Mouse (Mus musculus) monocyte, adult 2 months (primary cell): ENCODE results near the gene Bace1.
"Not testable (repeated sequence)": the region's sequence is repeated elsewhere in the genome, so short reads cannot be mapped to it uniquely, and the experiment has no call there.

Source experiments
- DNase-seq, 2 experiments: peaks; one replicate each; pipeline ENCODE4 v3.0.0; 2022; ENCODE audit warnings: low spot score in 2 of 2, low read depth in 1 of 2

Gene Bace1

DNA sequence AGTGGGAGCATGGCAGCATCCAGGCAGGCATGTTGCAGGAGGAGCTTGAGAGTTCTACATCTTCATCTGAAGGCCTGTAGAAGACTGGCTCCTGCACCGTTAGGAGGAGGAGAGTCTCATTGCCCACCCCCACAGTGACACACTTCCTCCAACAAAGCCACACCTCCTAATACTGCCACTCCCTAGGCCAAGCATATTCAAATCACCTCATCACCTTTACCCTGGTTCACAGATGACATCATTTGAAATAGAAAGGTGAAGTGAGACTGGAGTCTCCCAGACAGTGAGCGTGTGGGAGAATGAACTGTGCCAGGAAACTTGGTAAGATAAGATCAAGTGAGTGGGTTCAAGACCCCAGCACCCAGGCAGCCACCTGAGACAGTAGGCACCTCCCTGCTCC, 4.9 kb upstream of the Bace1 start:
- DNase-seq: no peak

DNA sequence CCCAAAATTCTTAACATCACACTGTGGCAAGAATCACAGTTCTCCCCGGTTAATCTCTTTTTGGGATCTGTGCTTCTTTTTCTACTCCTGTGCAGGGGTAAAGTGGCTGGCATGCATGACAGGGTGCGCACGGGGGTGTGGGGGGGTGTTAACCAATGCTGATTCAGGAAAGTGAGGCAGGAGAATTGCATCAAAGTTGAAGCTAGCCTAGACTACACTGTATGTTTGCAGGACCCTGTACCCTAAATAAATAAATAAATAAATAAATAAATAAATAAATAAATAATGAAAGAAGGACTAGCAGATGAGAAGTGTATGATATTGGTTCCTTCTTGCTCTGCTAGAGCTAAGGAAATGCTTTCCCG, 329 bp upstream of the Bace1 start:
- no peak for DNase-seq

DNA sequence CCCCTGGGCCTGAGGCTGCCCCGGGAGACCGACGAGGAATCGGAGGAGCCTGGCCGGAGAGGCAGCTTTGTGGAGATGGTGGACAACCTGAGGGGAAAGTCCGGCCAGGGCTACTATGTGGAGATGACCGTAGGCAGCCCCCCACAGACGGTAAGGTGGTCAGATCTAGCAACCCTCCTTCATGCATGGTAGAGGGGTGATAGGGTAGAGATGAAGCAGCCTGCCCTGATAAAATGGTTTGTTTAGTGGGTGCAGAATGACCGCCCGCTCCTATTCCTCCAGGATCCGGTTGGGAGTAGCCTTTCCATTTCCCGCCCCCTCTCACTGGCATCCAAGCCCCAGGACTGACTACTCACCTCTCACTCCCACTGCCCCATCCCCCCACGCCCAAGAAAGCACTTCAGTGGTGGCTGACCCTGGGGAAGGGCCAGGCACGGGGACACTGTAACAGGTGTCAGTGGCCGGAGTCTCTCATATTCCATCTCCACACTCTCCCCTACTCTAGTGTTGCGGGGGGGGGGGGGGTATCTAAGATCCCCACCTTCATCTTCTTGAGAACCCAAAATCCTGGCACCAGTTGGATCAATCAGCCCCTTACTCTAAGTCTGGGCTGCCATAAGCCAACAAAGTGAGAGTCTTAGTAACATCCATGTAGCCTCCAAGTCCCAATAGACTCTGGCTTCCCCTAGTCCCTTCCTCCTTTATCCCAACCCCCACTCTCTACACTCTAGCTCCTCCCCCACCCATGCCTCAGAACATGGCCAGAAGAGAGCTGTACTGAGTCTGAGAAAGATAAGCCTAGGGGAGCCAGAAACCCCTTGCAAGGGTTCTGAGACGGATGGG, 980 bp downstream of the Bace1 start:
- no peak for DNase-seq

GRCm38 (mm10) chr9:45839982-45840300, 1.6 kb downstream of the Bace1 start:
- DNase-seq: no peak

DNA sequence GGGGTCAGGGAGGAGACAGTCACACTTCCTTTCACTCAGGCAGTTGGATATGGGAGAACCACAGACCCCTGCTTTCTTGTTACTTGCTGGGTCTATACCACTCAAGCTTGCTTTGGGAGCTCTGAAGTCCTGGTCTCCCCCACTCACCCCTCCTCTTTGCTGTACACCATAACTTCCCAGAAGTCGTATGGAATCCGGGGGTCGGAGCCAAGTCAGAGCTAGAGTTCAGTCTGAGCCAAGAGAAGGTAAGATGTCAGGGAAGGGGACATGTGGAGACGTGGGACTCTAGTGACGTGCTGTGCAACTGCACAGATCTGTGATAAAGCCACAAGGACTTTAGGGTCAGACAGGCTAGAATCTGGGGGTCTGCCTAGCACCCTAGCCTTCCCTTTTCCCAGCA, 2.0 kb downstream of the Bace1 start:
- DNase-seq: no peak

GRCm38 (mm10) chr9:45841458-45841857, 3.1 kb downstream of the Bace1 start:
- no peak for DNase-seq

DNA sequence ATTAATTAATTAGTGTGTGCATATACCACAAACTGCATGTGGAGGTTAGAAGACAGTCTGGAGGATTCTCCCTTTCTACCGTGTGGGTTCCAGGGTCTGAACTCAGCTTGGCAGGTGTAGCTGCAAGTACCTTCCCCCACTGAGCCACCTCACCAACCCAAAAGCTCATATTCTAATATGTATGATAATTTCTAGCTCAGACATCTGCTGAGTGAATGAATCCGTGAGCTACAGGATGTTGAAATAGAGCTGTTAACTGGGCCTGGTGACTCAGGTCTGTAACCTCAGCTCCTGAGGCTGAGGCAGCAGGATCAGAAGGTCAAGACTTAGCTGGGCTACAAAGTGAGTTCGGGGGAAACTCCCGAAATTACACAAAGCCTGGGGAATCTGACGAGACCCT, 4.6 kb downstream of the Bace1 start:
- DNase-seq: no peak

GRCm38 (mm10) chr9:45843780-45844179, 5.4 kb downstream of the Bace1 start:
- no peak for DNase-seq

DNA sequence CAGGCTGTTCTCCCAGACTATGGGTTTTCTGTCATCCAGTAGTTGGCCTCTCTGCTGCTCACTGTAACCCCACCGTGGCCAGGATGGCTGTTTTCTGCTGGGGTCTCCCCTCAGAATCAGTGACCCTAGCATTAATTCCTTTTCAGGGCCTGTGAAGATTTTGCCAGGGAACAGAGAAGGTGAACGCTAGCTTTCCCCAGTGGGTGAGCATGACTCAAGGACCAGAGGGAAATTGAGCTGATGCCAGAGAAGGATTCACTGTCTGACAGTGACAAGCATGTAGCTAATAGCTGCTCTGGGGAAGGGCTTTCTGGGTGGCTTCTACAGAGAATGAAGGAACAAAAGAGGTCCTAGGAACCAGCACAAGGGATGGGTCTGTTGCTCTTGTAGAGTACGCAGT, 7.2 kb downstream of the Bace1 start:
- no peak for DNase-seq

DNA sequence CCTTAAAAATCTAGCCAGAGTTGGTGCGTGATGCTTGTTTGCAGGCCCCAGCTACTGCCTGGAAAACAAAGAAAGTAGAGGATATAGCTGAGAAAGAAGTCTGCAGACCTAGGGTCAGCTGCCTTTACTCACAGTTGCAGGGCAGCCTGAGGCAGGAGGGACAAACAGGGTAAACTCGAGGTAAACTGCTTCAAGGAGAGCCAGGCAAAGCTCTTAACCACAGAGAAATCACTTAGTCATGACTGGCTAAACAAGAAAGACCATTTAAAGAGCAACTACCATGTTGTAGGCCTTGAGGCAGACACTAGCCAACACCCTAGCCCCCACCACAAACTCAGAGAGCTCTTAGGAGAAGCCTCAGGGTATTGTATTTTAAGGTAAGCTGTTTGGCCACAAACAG, 7.8 kb downstream of the Bace1 start:
- DNase-seq: not testable (repeated sequence)

DNA sequence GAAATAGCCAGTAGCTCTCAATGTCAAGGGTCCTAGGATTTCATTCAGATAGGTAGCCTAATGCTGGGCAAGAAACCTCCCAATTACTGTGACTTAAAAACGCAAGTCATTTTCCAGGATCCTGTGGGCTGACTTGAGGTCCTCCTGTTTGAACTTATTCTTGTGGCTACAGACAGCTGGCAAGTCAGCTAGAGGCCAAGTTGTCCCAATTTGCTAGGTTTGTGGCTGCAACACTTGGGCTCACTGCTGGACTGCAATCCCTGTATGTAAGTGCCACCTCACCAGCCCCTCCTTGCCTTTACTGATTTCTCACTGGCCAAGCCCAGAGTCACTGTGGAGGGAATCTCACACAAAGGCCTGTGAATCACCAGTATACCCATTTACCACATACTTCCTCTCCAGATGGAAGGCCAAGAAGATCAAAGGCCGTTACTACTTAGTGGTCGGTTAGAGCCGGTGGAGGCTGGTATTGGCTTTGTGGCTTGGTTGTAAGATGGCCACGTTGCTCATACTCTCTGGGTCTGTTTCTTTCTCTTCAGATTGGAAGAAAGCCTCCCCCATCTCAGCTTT, 8.6 kb downstream of the Bace1 start:
- no peak for DNase-seq

DNA sequence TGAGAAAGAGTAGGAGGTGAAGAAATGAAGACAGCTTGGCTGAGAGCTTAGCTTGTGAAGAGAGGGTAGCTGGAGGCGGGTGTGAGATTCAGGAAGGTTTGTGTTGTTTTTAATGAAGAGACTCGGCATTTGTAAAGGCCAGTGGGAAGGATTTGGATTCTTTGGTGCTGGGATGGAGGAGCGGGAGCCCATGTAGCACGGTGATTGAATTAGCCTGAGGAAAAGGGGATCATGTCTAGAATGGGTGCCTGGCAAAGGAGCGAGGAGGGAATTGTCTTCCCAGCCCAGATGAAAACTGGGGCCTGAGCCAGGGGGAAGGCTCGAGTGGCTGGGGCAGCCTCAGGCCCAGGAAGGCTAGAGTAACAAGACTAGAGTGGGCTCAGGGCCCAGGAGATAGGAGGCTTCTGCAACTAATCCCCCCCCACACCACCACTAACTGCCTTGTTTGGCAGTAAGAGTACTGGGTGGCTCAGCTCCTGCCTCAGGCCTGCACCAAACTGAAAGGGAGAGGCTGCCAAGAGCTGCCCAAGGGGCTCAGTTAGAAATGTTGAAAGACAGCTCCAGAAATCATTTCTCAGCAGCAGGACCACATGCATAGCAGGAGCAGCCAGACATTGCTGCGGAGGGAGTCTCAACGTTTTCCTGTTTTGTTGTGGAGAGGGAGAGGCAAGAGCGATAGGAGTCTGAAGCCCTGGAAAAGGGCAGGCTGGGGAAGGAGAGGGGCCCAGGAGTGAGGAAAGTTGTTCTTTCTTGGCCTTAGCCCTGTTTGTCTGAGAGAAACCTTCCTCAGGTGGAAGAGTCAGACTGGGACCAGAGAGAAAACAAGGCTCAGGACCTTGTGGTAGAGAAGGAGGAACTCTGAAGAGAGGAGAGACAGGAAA, 11.4 kb downstream of the Bace1 start:
- DNase-seq: no peak

GRCm38 (mm10) chr9:45850528-45851155, 12.3 kb downstream of the Bace1 start:
- no peak for DNase-seq

- DNase-seq: no peak
Observed at GRCm38 (mm10) chr9:45851330-45851729, 12.9 kb downstream of the Bace1 start.

GRCm38 (mm10) chr9:45851776-45852175, 13.4 kb downstream of the Bace1 start:
- no peak for DNase-seq

GRCm38 (mm10) chr9:45853695-45854094, 15.3 kb downstream of the Bace1 start:
- DNase-seq: no peak

GRCm38 (mm10) chr9:45854136-45854535, 15.8 kb downstream of the Bace1 start:
- DNase-seq: no peak

- no peak for DNase-seq
Observed at GRCm38 (mm10) chr9:45859364-45859763, 21.0 kb downstream of the Bace1 start.

- DNase-seq: no peak
Observed at GRCm38 (mm10) chr9:45861813-45862212, 23.4 kb downstream of the Bace1 start.

DNA sequence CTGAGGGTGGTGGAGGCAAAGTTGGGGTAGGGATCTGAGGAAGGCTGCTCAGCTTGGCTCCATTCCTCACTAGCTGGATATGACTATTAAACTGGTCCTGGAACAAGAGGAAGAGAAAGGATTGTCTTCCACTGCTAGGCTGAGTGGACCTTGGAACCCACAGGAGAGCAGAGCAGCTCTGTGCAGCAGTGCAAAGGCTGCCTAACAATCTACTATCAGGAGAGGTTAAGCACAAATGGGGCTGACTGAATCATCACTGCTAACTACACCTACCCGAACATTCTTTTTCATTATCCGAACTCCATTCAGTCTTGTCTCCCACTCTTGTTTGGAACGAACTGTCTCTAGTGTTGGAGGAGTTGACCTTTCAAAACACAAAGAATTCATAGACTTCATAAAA, 30.8 kb downstream of the Bace1 start:
- DNase-seq: no peak

GRCm38 (mm10) chr9:45870265-45870664, 31.9 kb downstream of the Bace1 start:
- DNase-seq: no peak

- no peak for DNase-seq
Observed at GRCm38 (mm10) chr9:45877928-45878327, 39.5 kb downstream of the Bace1 start.
